Mouse (Mus musculus) E14TG2a.4 (cell line): ENCODE results near the gene Oprm1.
"Not testable (repeated sequence)": the region's sequence is repeated elsewhere in the genome, so short reads cannot be mapped to it uniquely, and the experiment has no call there.

Experiments used
- CTCF ChIP-seq: conservative IDR thresholded peaks from 2 replicates; pipeline ENCODE4 v1.5.1; 2014; ENCODE audit warnings: low read length
- POU5F1 ChIP-seq: IDR thresholded peaks from 2 replicates; pipeline ENCODE4 v1.6.1; 2014; ENCODE audit warnings: low read length, borderline replicate concordance

GRCm38 (mm10) chr10:7003898-7004297 lies 245.6 kb downstream of the Oprm1 start:
- not testable (repeated sequence) for TF ChIP-seq CTCF, POU5F1
